Mouse (Mus musculus): Measurements from ENCODE around the gene Smdt1. TPM values are rescaled to one million over a fixed set of nuclear protein-coding genes. Genes with fewer than 3 reads are reported as not detected.
A peak's percentile ranks its signal among the peaks of the same experiment; 100 is the strongest.

Smdt1 gene
- polyA plus RNA-seq (2015; fragmentation: Nextera tagmentation; extraction: Ambion mirVana): 292 and 313 TPM in 2 replicates

DNA sequence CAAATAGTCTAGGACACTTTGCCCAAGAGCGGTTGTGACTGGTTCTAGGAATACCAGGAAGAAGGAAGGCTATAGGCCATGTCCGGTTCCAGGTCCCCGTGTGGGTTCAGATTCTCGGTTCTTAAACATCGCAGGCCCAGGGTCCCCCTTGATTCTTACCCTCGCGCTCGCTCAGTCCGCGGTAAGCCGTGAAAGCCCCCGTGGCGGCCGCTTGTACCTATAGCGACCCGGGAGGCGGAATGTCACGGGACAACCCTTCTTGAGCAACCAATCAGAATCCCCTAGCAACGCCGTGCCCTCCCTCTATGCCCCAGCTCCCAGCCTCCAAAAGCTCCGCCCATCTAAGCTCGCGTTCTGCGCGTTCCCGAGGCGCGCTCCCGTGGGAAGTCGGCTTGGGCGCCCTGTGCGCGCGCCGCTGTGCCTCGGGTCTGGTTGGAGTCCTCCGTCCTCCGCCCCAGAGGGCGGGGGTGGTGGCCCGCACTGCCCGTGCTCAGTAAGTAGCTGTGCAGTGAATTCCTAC lies at the start of gene Smdt1, which contains the start of the genes Naga and Pheta2:
Gene Smdt1, plus strand, starts transcription at position 367 of the 520 bp plus-strand sequence.
Gene Naga, minus strand, starts transcription at position 333 of the 520 bp plus-strand sequence.
Gene Pheta2, plus strand, starts transcription at position 350 of the 520 bp plus-strand sequence.
- Histone ChIP-seq H3K4me3 (peak within 1 kb of the TSS; percentile 51), H3K36me3 (no peaks in the 10 kb centered on the region), H3K9me3 (no peaks in the 10 kb centered on the region), H3K4me1 (peaks cover 15% of the 10 kb centered on the region), H3K27me3 (peaks cover 15% of the 10 kb centered on the region), H3K27ac (replicated peaks) (no peak within 1 kb of the TSS), H3K9ac (replicated peaks) (peak within 1 kb of the TSS; percentile 59), H3K4me2 (replicated peaks) (peak within 1 kb of the TSS; percentile 54)
- ATAC-seq (replicated peaks): peak; percentile 93
- under 1% methylated on average over 41 of the region's 41 CpGs for WGBS

DNA sequence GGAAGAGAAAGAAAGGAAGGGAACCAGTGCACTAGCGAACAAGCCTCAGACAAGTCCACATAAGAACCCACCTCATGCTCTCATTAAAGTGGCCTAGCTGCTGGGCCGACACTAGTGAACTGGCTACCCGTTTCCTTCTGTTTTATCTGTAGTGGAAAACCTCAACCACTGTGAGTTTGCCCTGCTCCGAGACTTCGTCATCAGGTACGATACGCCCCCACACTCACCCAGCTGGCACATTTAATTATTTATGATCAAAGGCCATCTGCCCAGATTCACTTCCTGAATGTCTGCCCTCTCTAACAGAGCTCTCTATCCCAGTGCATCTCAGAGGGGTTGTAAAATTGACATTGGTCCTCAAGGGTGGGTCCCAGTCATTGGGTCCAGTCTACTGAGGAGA lies 48.5 kb upstream of the Smdt1 start:
- Histone ChIP-seq H3K9ac (replicated peaks) (no peak overlapping the region), H3K36me3 (peaks cover 74% of the 10 kb centered on the region), H3K4me2 (replicated peaks) (no peak overlapping the region), H3K9me3 (no peaks in the 10 kb centered on the region), H3K27me3 (no peaks in the 10 kb centered on the region), H3K4me3 (no peak overlapping the region), H3K27ac (replicated peaks) (no peak overlapping the region), H3K4me1 (peaks cover 21% of the 10 kb centered on the region)
- WGBS: 90% methylated on average over 7 of the region's 7 CpGs
- ATAC-seq (replicated peaks): no peak

DNA sequence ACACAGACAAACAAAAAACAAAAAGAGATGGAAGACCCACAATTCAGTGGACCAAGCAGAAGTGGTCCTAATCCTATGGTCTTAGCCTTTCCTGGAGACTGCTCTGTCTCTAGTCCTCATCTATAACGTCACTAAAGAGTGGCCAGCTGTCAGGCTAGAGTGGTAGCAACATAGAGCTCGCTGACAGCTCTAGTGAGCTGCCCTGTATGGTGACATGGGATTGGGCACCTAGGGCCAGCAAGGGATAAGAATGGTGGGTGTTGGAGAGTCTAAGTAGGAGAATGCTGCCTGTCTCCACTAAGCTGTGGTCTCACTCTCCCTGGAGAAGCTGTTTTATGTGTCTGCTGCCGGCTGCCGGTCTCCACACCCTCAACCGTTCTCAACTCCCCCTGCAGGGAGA lies 45.9 kb upstream of the Smdt1 start:
- no peak overlapping the region for H3K4me2 ChIP-seq (replicated peaks)
- H3K4me1 ChIP-seq: peaks cover 21% of the 10 kb centered on the region
- H3K4me3 ChIP-seq: no peak overlapping the region
- peaks cover 48% of the 10 kb centered on the region for H3K36me3 ChIP-seq
- H3K9ac ChIP-seq (replicated peaks): no peak overlapping the region
- peak; percentile 45 for ATAC-seq (replicated peaks)
- no peaks in the 10 kb centered on the region for H3K9me3 ChIP-seq
- WGBS: 24% methylated on average over 5 of the region's 5 CpGs
- peak overlapping the region; percentile 63 for H3K27ac ChIP-seq (replicated peaks)
- H3K27me3 ChIP-seq: no peaks in the 10 kb centered on the region

DNA sequence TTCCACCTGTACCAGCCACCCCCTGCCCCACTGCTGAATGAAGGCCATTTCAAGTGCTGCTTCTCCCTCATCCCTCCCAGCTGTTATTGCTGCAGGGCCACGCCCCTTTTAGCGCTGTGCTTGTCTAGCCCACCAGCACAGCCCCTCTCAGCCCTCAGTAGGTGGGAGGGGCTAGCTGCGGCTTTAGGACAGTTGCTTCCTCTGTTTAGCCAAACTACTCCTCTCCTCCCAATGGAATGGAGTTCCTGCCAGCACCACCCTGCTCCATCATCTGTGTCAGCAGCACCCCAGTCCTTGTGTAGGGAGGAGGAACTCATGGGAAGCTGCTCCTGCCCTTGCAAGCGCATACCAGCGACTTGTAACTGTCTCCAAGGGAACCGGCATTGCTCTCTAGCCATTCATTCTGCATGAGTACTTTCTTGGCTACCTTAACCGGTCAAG lies 45.5 kb upstream of the Smdt1 start:
- peaks cover 21% of the 10 kb centered on the region for H3K4me1 ChIP-seq
- ATAC-seq (replicated peaks): peak; percentile 75
- no peak overlapping the region for H3K4me3 ChIP-seq
- no peaks in the 10 kb centered on the region for H3K9me3 ChIP-seq
- H3K4me2 ChIP-seq (replicated peaks): no peak overlapping the region
- 11% methylated on average over 7 of the region's 7 CpGs for WGBS
- H3K27ac ChIP-seq (replicated peaks): peak overlapping the region; percentile 63
- peaks cover 43% of the 10 kb centered on the region for H3K36me3 ChIP-seq
- H3K27me3 ChIP-seq: no peaks in the 10 kb centered on the region
- no peak overlapping the region for H3K9ac ChIP-seq (replicated peaks)

DNA sequence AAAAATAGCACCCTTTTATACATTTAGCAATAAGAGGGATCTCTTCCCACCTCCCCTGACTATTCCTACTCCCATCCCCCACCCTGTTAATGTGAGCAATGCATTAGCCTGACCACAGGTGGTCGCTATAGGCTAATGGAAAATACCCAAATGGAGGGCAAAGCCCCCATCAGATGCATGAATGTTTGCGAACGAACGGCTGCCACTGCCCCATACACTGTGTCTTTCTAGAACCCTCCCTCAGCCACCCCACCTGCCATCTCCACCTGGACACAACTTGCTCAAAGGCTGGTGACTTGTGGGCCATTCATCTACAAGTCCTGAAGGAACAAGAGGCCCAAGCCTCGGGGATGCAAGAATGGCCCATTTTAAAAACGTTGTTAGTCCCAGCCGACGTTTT lies 44.7 kb upstream of the Smdt1 start:
- H3K4me2 ChIP-seq (replicated peaks): no peak overlapping the region
- no peaks in the 10 kb centered on the region for H3K27me3 ChIP-seq
- H3K27ac ChIP-seq (replicated peaks): peak overlapping the region; percentile 63
- no peak overlapping the region for H3K9ac ChIP-seq (replicated peaks)
- WGBS: 27% methylated on average over 8 of the region's 8 CpGs
- peaks cover 21% of the 10 kb centered on the region for H3K4me1 ChIP-seq
- H3K4me3 ChIP-seq: no peak overlapping the region
- peak; percentile 36; the same call in 1 of the 2 replicates for ATAC-seq (replicated peaks)
- peaks cover 36% of the 10 kb centered on the region for H3K36me3 ChIP-seq
- H3K9me3 ChIP-seq: no peaks in the 10 kb centered on the region

DNA sequence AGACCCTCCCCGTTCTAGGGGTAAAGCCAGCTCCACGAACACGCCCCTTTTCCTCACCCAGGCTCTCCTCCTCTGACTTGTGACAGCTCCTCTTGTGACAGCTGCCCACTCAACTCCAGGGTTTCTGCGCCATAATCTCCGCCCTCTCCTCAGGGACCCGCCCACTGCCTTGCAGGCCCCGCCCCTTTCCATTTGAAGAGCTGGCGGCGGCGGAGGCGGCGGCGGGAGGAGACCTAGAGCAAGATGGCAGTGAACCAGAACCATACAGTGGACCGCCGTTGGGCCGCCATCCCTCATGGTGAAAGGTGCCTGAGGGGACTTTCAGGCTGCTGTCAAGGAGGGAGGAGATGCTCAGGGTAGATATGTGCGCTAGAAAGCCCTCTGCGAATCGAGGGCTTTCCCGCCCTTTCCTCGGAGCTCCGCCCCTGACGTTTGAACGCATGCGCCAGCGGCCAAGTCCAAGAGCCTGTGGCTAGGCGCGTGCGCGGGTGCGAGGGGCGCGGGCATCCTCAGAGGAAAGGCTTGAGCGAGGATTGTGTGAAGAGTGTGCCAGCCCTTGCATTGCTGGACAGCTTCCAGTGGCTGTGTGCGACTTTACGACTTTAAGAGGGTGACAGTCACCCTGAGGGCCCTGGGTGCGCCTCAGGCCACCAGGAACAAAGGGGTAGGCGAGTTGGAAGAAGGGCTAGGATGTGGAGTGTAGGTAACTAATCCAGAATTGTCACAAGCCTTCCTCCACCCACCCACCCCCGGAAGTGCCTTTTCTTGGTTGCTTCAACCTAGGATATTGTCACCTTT lies 39.8 kb upstream of the Smdt1 start, which contains the start of gene Wbp2nl:
Gene Wbp2nl, plus strand, starts transcription at position 191 of the 798 bp plus-strand sequence.
- H3K27ac ChIP-seq (replicated peaks): no peak within 1 kb of the TSS
- H3K9me3 ChIP-seq: no peaks in the 10 kb centered on the region
- WGBS: 61% methylated on average over 39 of the region's 39 CpGs
- no peak within 1 kb of the TSS for H3K4me2 ChIP-seq (replicated peaks)
- H3K4me3 ChIP-seq: no peak within 1 kb of the TSS
- H3K27me3 ChIP-seq: no peaks in the 10 kb centered on the region
- H3K4me1 ChIP-seq: peaks cover 7% of the 10 kb centered on the region
- H3K36me3 ChIP-seq: no peaks in the 10 kb centered on the region
- no peak within 1 kb of the TSS for H3K9ac ChIP-seq (replicated peaks)
- ATAC-seq (replicated peaks): no peak

DNA sequence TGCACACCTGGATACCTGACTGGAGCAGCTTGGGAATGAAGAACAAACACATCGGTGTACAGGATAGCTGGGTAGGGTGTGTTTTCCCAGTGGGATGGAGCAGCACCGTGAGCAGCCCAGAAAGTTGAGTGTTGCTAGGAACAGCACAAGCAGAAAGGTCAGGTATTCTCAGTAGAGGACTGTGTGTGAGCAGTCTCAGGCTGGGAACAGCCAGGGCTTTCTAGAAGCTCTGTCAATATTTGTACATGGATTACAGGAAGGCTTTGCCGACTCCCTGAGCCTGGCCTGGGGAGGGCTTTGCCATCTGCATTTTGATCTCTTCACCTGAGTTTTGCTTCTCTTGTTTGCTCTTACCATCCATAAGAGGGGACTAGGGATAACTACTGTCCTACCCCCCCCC lies 31.7 kb upstream of the Smdt1 start:
- H3K4me3 ChIP-seq: no peak overlapping the region
- H3K36me3 ChIP-seq: no peaks in the 10 kb centered on the region
- no peak overlapping the region for H3K9ac ChIP-seq (replicated peaks)
- H3K27ac ChIP-seq (replicated peaks): no peak overlapping the region
- H3K4me2 ChIP-seq (replicated peaks): no peak overlapping the region
- H3K9me3 ChIP-seq: no peaks in the 10 kb centered on the region
- 81% methylated on average over 3 of the region's 3 CpGs for WGBS
- H3K4me1 ChIP-seq: no peaks in the 10 kb centered on the region
- H3K27me3 ChIP-seq: no peaks in the 10 kb centered on the region
- no peak for ATAC-seq (replicated peaks)

DNA sequence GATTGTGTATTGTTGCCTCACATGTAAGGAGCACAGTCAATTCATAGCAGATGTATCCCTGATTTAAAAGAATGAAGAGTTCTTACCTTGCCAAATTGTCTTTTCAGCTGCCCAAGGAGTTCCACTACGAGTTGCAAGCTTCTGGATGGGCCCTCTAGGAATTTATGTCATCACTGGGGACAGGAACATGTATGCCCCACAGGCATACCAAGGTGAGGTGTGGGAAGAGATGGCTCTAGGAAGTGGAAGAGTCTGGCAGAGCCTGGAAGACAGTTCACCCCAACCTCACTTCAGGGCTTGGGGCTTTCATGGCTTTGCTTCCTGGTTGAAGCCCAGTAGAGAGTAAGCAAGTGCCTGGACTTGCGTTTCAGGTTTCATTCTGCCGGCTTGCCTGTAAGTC lies 30.3 kb upstream of the Smdt1 start:
- Histone ChIP-seq H3K4me1 (no peaks in the 10 kb centered on the region), H3K36me3 (no peaks in the 10 kb centered on the region), H3K27ac (replicated peaks) (no peak overlapping the region), H3K9me3 (no peaks in the 10 kb centered on the region), H3K4me2 (replicated peaks) (no peak overlapping the region), H3K4me3 (no peak overlapping the region), H3K9ac (replicated peaks) (no peak overlapping the region), H3K27me3 (no peaks in the 10 kb centered on the region)
- ATAC-seq (replicated peaks): no peak
- WGBS: 85% methylated on average over 3 of the region's 3 CpGs

DNA sequence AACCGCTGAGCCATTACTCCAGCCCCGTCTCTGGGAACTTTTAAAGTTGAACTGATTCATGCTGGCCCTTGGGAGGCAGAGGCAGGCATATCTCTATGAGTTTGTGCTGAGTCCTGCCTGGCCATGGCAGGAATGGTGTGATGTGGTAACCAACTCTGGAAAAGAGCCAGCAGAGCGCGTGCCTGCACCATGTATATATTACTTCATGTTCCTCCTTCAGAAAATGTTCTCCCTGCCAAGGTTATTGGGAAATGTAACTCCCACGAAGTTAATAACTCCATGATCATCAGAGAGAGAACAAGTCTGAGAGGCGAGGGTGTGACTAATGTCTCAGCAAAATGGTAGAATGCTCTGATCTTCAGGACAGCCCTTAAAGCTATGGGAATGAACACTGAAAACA lies 20.9 kb upstream of the Smdt1 start:
- Histone ChIP-seq H3K4me2 (replicated peaks) (no peak overlapping the region), H3K27ac (replicated peaks) (no peak overlapping the region), H3K4me1 (no peaks in the 10 kb centered on the region), H3K36me3 (no peaks in the 10 kb centered on the region), H3K4me3 (no peak overlapping the region), H3K9ac (replicated peaks) (no peak overlapping the region), H3K9me3 (no peaks in the 10 kb centered on the region), H3K27me3 (no peaks in the 10 kb centered on the region)
- no peak for ATAC-seq (replicated peaks)
- 85% methylated on average over 6 of the region's 6 CpGs for WGBS

DNA sequence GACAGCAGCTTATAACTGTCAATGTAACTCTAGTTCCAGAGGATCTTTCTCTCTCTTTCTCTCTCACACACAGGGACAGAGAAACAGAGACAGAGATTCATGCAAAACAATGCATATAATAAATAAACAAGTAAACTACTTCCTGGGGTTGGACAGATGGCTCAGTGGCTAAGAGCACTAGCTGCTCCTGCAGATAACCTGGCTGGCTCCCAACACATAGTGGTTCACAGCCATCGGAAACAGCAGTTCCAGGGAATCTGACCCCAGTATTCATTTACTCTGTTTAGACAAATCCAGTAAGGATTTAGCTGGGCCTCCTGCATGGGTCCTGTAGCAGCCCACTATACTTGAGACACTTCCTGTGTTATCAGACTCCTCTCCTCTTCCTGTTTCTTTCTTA lies 19.1 kb upstream of the Smdt1 start:
- H3K9ac ChIP-seq (replicated peaks): no peak overlapping the region
- H3K36me3 ChIP-seq: no peaks in the 10 kb centered on the region
- H3K4me2 ChIP-seq (replicated peaks): no peak overlapping the region
- H3K4me1 ChIP-seq: no peaks in the 10 kb centered on the region
- no peak for ATAC-seq (replicated peaks)
- no peaks in the 10 kb centered on the region for H3K9me3 ChIP-seq
- H3K4me3 ChIP-seq: no peak overlapping the region
- no peaks in the 10 kb centered on the region for H3K27me3 ChIP-seq
- 74% methylated on average over 1 of the region's 1 CpGs for WGBS
- H3K27ac ChIP-seq (replicated peaks): no peak overlapping the region

DNA sequence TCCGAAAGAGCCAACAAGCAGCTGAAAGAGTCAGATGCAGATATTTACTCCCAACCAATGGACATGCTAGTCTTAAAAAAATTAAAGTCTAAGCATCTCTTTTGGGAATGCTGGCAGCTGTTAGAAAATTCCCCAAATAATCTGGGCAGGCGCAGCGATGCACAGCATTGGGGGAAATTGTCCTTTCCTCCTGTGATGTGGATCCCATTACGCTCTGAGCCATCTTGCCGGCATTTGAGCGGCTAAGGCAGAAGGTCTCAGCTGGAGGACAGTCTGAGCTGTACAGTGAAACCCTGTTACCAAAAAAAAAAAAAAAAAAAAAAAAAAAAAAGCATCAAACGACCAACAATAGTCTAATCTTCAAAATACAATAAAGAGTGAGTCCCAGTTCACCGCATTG lies 16.6 kb upstream of the Smdt1 start:
- 90% methylated on average over 7 of the region's 8 CpGs for WGBS
- no peaks in the 10 kb centered on the region for H3K27me3 ChIP-seq
- no peak overlapping the region for H3K4me3 ChIP-seq
- no peaks in the 10 kb centered on the region for H3K9me3 ChIP-seq
- H3K4me2 ChIP-seq (replicated peaks): no peak overlapping the region
- H3K9ac ChIP-seq (replicated peaks): no peak overlapping the region
- no peak overlapping the region for H3K27ac ChIP-seq (replicated peaks)
- ATAC-seq (replicated peaks): no peak
- no peaks in the 10 kb centered on the region for H3K36me3 ChIP-seq
- H3K4me1 ChIP-seq: no peaks in the 10 kb centered on the region

DNA sequence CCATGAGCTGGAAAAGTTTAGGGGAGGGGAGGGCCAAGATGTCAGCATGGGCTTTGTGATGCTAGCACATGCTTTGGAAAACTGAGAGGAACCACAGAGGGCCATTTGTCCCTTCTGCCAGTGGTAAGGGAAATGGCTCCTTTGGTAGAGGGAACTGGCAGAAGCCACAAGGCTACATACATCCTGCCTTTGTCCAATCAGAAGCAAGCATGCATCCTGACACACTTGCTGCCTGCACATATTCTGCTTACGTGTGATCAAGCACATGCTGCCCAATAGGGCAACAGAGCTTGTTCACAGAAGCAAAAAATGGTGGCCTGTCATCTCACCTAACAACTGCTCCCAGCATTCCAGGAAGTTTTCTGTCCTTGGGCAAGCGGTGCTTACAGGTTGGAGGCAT lies 13.4 kb upstream of the Smdt1 start:
- no peaks in the 10 kb centered on the region for H3K27me3 ChIP-seq
- ATAC-seq (replicated peaks): no peak
- H3K4me1 ChIP-seq: no peaks in the 10 kb centered on the region
- WGBS: 74% methylated on average over 2 of the region's 2 CpGs
- H3K36me3 ChIP-seq: no peaks in the 10 kb centered on the region
- no peak overlapping the region for H3K4me2 ChIP-seq (replicated peaks)
- no peak overlapping the region for H3K4me3 ChIP-seq
- H3K9me3 ChIP-seq: no peaks in the 10 kb centered on the region
- no peak overlapping the region for H3K27ac ChIP-seq (replicated peaks)
- no peak overlapping the region for H3K9ac ChIP-seq (replicated peaks)
